Mouse (Mus musculus): ENCODE data around the gene Bcas3. TPM values are rescaled to one million over a fixed set of nuclear protein-coding genes. Genes with fewer than 3 reads are reported as not detected.

The Bcas3 gene
- polyA plus RNA-seq, 1 experiment from 2014 or later = 29.7 TPM

- 54% methylated on average over 14 of the region's 14 CpGs for WGBS
- ATAC-seq = 0 out of 2 replicates have a peak, but pooled peaks have one; percentile 17
- peaks cover 20% of the 10 kb centered on the region for H3K4me1 ChIP-seq (ENCODE audit: control insufficient read depth, insufficient read depth, low read depth, low read length)
- no peaks in the 10 kb centered on the region for H3K36me3 ChIP-seq (ENCODE audit: control insufficient read depth, insufficient read depth, low read length)
- no peak overlapping the region for H3K4me3 ChIP-seq (ENCODE audit: low read length)
- no peak overlapping the region for H3K9ac ChIP-seq (ENCODE audit: low read depth, low read length)
- no peak overlapping the region for H3K4me2 ChIP-seq (ENCODE audit: low read length)
- H3K27me3 ChIP-seq (replicated peaks; ENCODE audit: control insufficient read depth, insufficient read depth, low read length) = no peaks in the 10 kb centered on the region
- peak overlapping the region; percentile 56; the same call in 1 of the 2 replicates for H3K27ac ChIP-seq (ENCODE audit: low read depth, low read length)
- H3K9me3 ChIP-seq (ENCODE audit: control insufficient read depth, low read length) = no peaks in the 10 kb centered on the region
Observed at GRCm38 (mm10) chr11:85759634-85760439, 406.9 kb downstream of the Bcas3 start.

- H3K4me3 ChIP-seq (ENCODE audit: low read length) = no peak overlapping the region
- no peak overlapping the region for H3K9ac ChIP-seq (ENCODE audit: low read depth, low read length)
- H3K36me3 ChIP-seq (ENCODE audit: control insufficient read depth, insufficient read depth, low read length) = no peaks in the 10 kb centered on the region
- peak; percentile 91 for ATAC-seq
- H3K27me3 ChIP-seq (replicated peaks; ENCODE audit: control insufficient read depth, insufficient read depth, low read length) = no peaks in the 10 kb centered on the region
- 27% methylated on average over 6 of the region's 6 CpGs for WGBS
- peaks cover 16% of the 10 kb centered on the region for H3K4me1 ChIP-seq (ENCODE audit: control insufficient read depth, insufficient read depth, low read depth, low read length)
- no peaks in the 10 kb centered on the region for H3K9me3 ChIP-seq (ENCODE audit: control insufficient read depth, low read length)
- H3K27ac ChIP-seq (ENCODE audit: low read depth, low read length) = peak overlapping the region; percentile 56
- H3K4me2 ChIP-seq (ENCODE audit: low read length) = no peak overlapping the region
Observed at GRCm38 (mm10) chr11:85760486-85761141, 407.6 kb downstream of the Bcas3 start.

GRCm38 (mm10) chr11:85761170-85761569 is 408.2 kb downstream of the Bcas3 start:
- Histone ChIP-seq H3K4me2 (ENCODE audit: low read length) (no peak overlapping the region), H3K27me3 (replicated peaks; ENCODE audit: control insufficient read depth, insufficient read depth, low read length) (no peaks in the 10 kb centered on the region), H3K4me1 (ENCODE audit: control insufficient read depth, insufficient read depth, low read depth, low read length) (peaks cover 16% of the 10 kb centered on the region), H3K36me3 (ENCODE audit: control insufficient read depth, insufficient read depth, low read length) (no peaks in the 10 kb centered on the region), H3K9ac (ENCODE audit: low read depth, low read length) (no peak overlapping the region), H3K9me3 (ENCODE audit: control insufficient read depth, low read length) (no peaks in the 10 kb centered on the region), H3K4me3 (ENCODE audit: low read length) (no peak overlapping the region), H3K27ac (ENCODE audit: low read depth, low read length) (no peak overlapping the region)
- 71% methylated on average over 3 of the region's 3 CpGs for WGBS
- ATAC-seq = no peak

GRCm38 (mm10) chr11:85763655-85764054 is 410.7 kb downstream of the Bcas3 start:
- Histone ChIP-seq H3K36me3 (ENCODE audit: control insufficient read depth, insufficient read depth, low read length) (no peaks in the 10 kb centered on the region), H3K4me1 (ENCODE audit: control insufficient read depth, insufficient read depth, low read depth, low read length) (peaks cover 16% of the 10 kb centered on the region), H3K9ac (ENCODE audit: low read depth, low read length) (no peak overlapping the region), H3K4me3 (ENCODE audit: low read length) (no peak overlapping the region), H3K4me2 (ENCODE audit: low read length) (no peak overlapping the region), H3K9me3 (ENCODE audit: control insufficient read depth, low read length) (no peaks in the 10 kb centered on the region), H3K27ac (ENCODE audit: low read depth, low read length) (no peak overlapping the region), H3K27me3 (replicated peaks; ENCODE audit: control insufficient read depth, insufficient read depth, low read length) (no peaks in the 10 kb centered on the region)
- 76% methylated on average over 3 of the region's 3 CpGs for WGBS
- ATAC-seq = no peak

GRCm38 (mm10) chr11:85766106-85766723 is 413.2 kb downstream of the Bcas3 start:
- Histone ChIP-seq H3K4me2 (ENCODE audit: low read length) (no peak overlapping the region), H3K4me1 (ENCODE audit: control insufficient read depth, insufficient read depth, low read depth, low read length) (peaks cover 2% of the 10 kb centered on the region), H3K9ac (ENCODE audit: low read depth, low read length) (no peak overlapping the region), H3K9me3 (ENCODE audit: control insufficient read depth, low read length) (no peaks in the 10 kb centered on the region), H3K36me3 (ENCODE audit: control insufficient read depth, insufficient read depth, low read length) (no peaks in the 10 kb centered on the region), H3K27ac (ENCODE audit: low read depth, low read length) (no peak overlapping the region), H3K27me3 (replicated peaks; ENCODE audit: control insufficient read depth, insufficient read depth, low read length) (peaks cover 2% of the 10 kb centered on the region; the same call in 1 of the 2 replicates), H3K4me3 (ENCODE audit: low read length) (no peak overlapping the region)
- WGBS = 23% methylated on average over 7 of the region's 7 CpGs
- no peak; the same call in 1 of the 2 replicates for ATAC-seq

GRCm38 (mm10) chr11:85766811-85767210 is 413.8 kb downstream of the Bcas3 start:
- ATAC-seq = no peak
- 27% methylated on average over 6 of the region's 6 CpGs for WGBS

GRCm38 (mm10) chr11:85769740-85770139 is 416.8 kb downstream of the Bcas3 start:
- 72% methylated on average over 2 of the region's 2 CpGs for WGBS
- no peak for ATAC-seq
- no peak overlapping the region for H3K27ac ChIP-seq (ENCODE audit: low read depth, low read length)
- no peaks in the 10 kb centered on the region; the same call in 1 of the 2 replicates for H3K4me1 ChIP-seq (ENCODE audit: control insufficient read depth, insufficient read depth, low read depth, low read length)
- no peak overlapping the region for H3K4me2 ChIP-seq (ENCODE audit: low read length)
- H3K27me3 ChIP-seq (replicated peaks; ENCODE audit: control insufficient read depth, insufficient read depth, low read length) = peaks cover 2% of the 10 kb centered on the region; the same call in 1 of the 2 replicates
- no peaks in the 10 kb centered on the region for H3K9me3 ChIP-seq (ENCODE audit: control insufficient read depth, low read length)
- H3K4me3 ChIP-seq (ENCODE audit: low read length) = no peak overlapping the region
- H3K9ac ChIP-seq (ENCODE audit: low read depth, low read length) = no peak overlapping the region
- no peaks in the 10 kb centered on the region for H3K36me3 ChIP-seq (ENCODE audit: control insufficient read depth, insufficient read depth, low read length)

More at GRCm38 (mm10) chr11:85766811-85767210, 413.8 kb downstream of the Bcas3 start:
- H3K4me1 ChIP-seq (ENCODE audit: control insufficient read depth, insufficient read depth, low read depth, low read length) = no peaks in the 10 kb centered on the region; the same call in 1 of the 2 replicates
- H3K27me3 ChIP-seq (replicated peaks; ENCODE audit: control insufficient read depth, insufficient read depth, low read length) = peaks cover 2% of the 10 kb centered on the region; the same call in 1 of the 2 replicates
- no peak overlapping the region for H3K4me3 ChIP-seq (ENCODE audit: low read length)
- H3K9me3 ChIP-seq (ENCODE audit: control insufficient read depth, low read length) = no peaks in the 10 kb centered on the region
- no peak overlapping the region for H3K27ac ChIP-seq (ENCODE audit: low read depth, low read length)
- H3K9ac ChIP-seq (ENCODE audit: low read depth, low read length) = no peak overlapping the region
- no peaks in the 10 kb centered on the region for H3K36me3 ChIP-seq (ENCODE audit: control insufficient read depth, insufficient read depth, low read length)
- no peak overlapping the region for H3K4me2 ChIP-seq (ENCODE audit: low read length)

GRCm38 (mm10) chr11:85773391-85773790 is 420.4 kb downstream of the Bcas3 start:
- H3K4me3 ChIP-seq (ENCODE audit: low read length) = no peak overlapping the region
- H3K27ac ChIP-seq (ENCODE audit: low read depth, low read length) = no peak overlapping the region
- no peaks in the 10 kb centered on the region for H3K9me3 ChIP-seq (ENCODE audit: control insufficient read depth, low read length)
- H3K4me1 ChIP-seq (ENCODE audit: control insufficient read depth, insufficient read depth, low read depth, low read length) = no peaks in the 10 kb centered on the region; the same call in 1 of the 2 replicates
- no peak overlapping the region for H3K9ac ChIP-seq (ENCODE audit: low read depth, low read length)
- whole genome bisulfite sequencing = 66% methylated on average over 4 of the region's 4 CpGs
- no peak overlapping the region for H3K4me2 ChIP-seq (ENCODE audit: low read length)
- H3K27me3 ChIP-seq (replicated peaks; ENCODE audit: control insufficient read depth, insufficient read depth, low read length) = peaks cover 2% of the 10 kb centered on the region; the same call in 1 of the 2 replicates
- no peaks in the 10 kb centered on the region for H3K36me3 ChIP-seq (ENCODE audit: control insufficient read depth, insufficient read depth, low read length)
- ATAC-seq = no peak

GRCm38 (mm10) chr11:85774707-85775106 is 421.7 kb downstream of the Bcas3 start:
- no peaks in the 10 kb centered on the region for H3K36me3 ChIP-seq (ENCODE audit: control insufficient read depth, insufficient read depth, low read length)
- H3K27me3 ChIP-seq (replicated peaks; ENCODE audit: control insufficient read depth, insufficient read depth, low read length) = peaks cover 2% of the 10 kb centered on the region; the same call in 1 of the 2 replicates
- no peak for ATAC-seq
- H3K4me2 ChIP-seq (ENCODE audit: low read length) = no peak overlapping the region
- H3K9me3 ChIP-seq (ENCODE audit: control insufficient read depth, low read length) = no peaks in the 10 kb centered on the region
- no peak overlapping the region for H3K4me3 ChIP-seq (ENCODE audit: low read length)
- 83% methylated on average over 6 of the region's 6 CpGs for WGBS
- no peak overlapping the region for H3K27ac ChIP-seq (ENCODE audit: low read depth, low read length)
- H3K9ac ChIP-seq (ENCODE audit: low read depth, low read length) = no peak overlapping the region
- H3K4me1 ChIP-seq (ENCODE audit: control insufficient read depth, insufficient read depth, low read depth, low read length) = no peaks in the 10 kb centered on the region; the same call in 1 of the 2 replicates
